Mouse (Mus musculus) bone marrow macrophage, adult 2 months (primary cell): Measurements from ENCODE around the gene Vamp8. TPM values are rescaled to one million over a fixed set of nuclear protein-coding genes. Genes with fewer than 3 reads are reported as not detected.

Experiments used
- H3K27ac ChIP-seq: 2 replicates; pipeline ENCODE4 v1.5.1; 2012; ENCODE audit warnings: low read depth, low read length; ENCODE audit not compliant: insufficient read depth
- H3K4me1 ChIP-seq: 2 replicates; pipeline ENCODE4 v1.6.1; 2012; ENCODE audit warnings: low read length; ENCODE audit not compliant: control insufficient read depth, insufficient read depth
- H3K4me3 ChIP-seq: 2 replicates; pipeline ENCODE4 v1.5.1; 2012; ENCODE audit warnings: mild to moderate bottlenecking, low read length, moderate library complexity; ENCODE audit not compliant: insufficient read depth
- CTCF ChIP-seq: IDR thresholded peaks from 2 replicates; pipeline ENCODE4 v1.5.1; 2012; ENCODE audit warnings: low read depth, mild to moderate bottlenecking, low read length, moderate library complexity
- POLR2A ChIP-seq: IDR thresholded peaks from 2 replicates; pipeline ENCODE4 v1.6.1; 2012; ENCODE audit warnings: mild to moderate bottlenecking, low read depth, low read length, borderline replicate concordance
- polyA plus RNA-seq: library from polyadenylated mRNA; stranded (reverse); fragments of >200 nt; gene quantifications from 2 replicates; pipeline ENCODE4 v1.2.4, GENCODE M21; 2012; ENCODE audit not compliant: missing spikeins, insufficient read depth, insufficient read length

Vamp8 gene
- 348 and 352 TPM in 2 replicates for polyA plus RNA-seq

GRCm38 (mm10) chr6:72389941-72390771, at the start of gene Vamp8:
Vamp8 (minus strand) TSS chr6:72390703.
- TF ChIP-seq CTCF (no peak), POLR2A (no peak)
- Histone ChIP-seq H3K27ac (peak within 1 kb of the TSS; percentile 93), H3K4me1 (peaks cover 31% of the 10 kb centered on the region), H3K4me3 (peak within 1 kb of the TSS; percentile 74)

- peak within 1 kb of the TSS; percentile 98 for H3K4me3 ChIP-seq
- TF ChIP-seq POLR2A (peak; percentile 85; the same call in 1 of the 2 replicates), CTCF (peak; percentile 21; the same call in 1 of the 2 replicates)
- H3K4me1 ChIP-seq: peaks cover 18% of the 10 kb centered on the region
- peak within 1 kb of the TSS; percentile 98 for H3K27ac ChIP-seq
Measured at GRCm38 (mm10) chr6:72439355-72440185, 49.1 kb upstream of the Vamp8 start, which contains the start of gene Mat2a. Mat2a (minus strand) TSS chr6:72439558.

- Histone ChIP-seq H3K4me3 (peak overlapping the region; percentile 98), H3K27ac (peak overlapping the region; percentile 98), H3K4me1 (peaks cover 18% of the 10 kb centered on the region)
- TF ChIP-seq CTCF (no peak), POLR2A (no peak)
Measured at GRCm38 (mm10) chr6:72438862-72439354, 48.4 kb upstream of the Vamp8 start.

GRCm38 (mm10) chr6:72438226-72438625, 47.7 kb upstream of the Vamp8 start:
- Histone ChIP-seq H3K4me3 (peak overlapping the region; percentile 98), H3K27ac (peak overlapping the region; percentile 98), H3K4me1 (peaks cover 18% of the 10 kb centered on the region)
- TF ChIP-seq POLR2A (no peak), CTCF (no peak)

GRCm38 (mm10) chr6:72432153-72432552, 41.6 kb upstream of the Vamp8 start:
- H3K4me1 ChIP-seq: peaks cover 15% of the 10 kb centered on the region
- no peak overlapping the region for H3K27ac ChIP-seq
- TF ChIP-seq CTCF (no peak), POLR2A (no peak)
- no peak overlapping the region for H3K4me3 ChIP-seq

- H3K4me3 ChIP-seq: no peak overlapping the region
- 0 out of 2 replicates have a peak overlapping the region, but pooled peaks have one; percentile 16 for H3K27ac ChIP-seq
- TF ChIP-seq CTCF: no peak
- H3K4me1 ChIP-seq: peaks cover 11% of the 10 kb centered on the region
Measured at GRCm38 (mm10) chr6:72430989-72431921, 40.8 kb upstream of the Vamp8 start.

- no peak for TF ChIP-seq CTCF
- no peak for TF ChIP-seq POLR2A
- no peak overlapping the region for H3K4me3 ChIP-seq
- peaks cover 3% of the 10 kb centered on the region for H3K4me1 ChIP-seq
- H3K27ac ChIP-seq: no peak overlapping the region
Measured at GRCm38 (mm10) chr6:72429061-72429842, 38.7 kb upstream of the Vamp8 start.

- no peak overlapping the region for H3K4me3 ChIP-seq
- peak; percentile 71 for TF ChIP-seq CTCF
- no peak for TF ChIP-seq POLR2A
- H3K4me1 ChIP-seq: peaks cover 3% of the 10 kb centered on the region
- no peak overlapping the region for H3K27ac ChIP-seq
Measured at GRCm38 (mm10) chr6:72428036-72428435, 37.5 kb upstream of the Vamp8 start.
